Mouse (Mus musculus) cortical plate, adult 2 months (tissue): Measurements from ENCODE around the gene Ier5l.

ENCODE experiments used
- CTCF ChIP-seq: fragments of 200-500 bp; IDR thresholded peaks from 2 replicates; pipeline ENCODE4 v1.5.1; 2011; ENCODE audit warnings: mild to moderate bottlenecking, control low read depth, low read length; ENCODE audit not compliant: insufficient read depth; ENCODE audit errors: extremely low read depth
- POLR2A ChIP-seq: fragments of 200-500 bp; IDR thresholded peaks from 2 replicates; pipeline ENCODE4 v1.6.1; 2011; ENCODE audit warnings: mild to moderate bottlenecking, low read length, control low read depth; ENCODE audit not compliant: insufficient read depth; ENCODE audit errors: extremely low read depth

DNA sequence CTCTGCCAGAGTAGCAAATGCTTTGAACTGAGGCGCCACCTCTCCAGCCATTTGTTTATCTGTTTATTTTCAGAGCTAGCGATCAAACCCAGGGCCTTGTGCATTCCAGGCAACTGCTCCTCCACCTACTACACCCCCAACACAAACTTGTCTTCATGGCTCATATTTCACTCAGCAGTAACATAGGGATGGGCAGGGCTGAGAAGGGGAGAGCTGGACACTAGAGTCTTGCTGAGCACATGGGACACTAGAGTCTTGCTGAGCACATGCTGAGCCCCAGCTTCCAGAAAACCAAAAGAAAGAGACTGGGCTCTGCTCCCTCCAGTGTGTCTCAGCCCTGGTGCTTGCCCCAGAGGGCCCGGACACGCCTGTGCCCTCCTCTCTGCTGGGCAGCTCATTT lies 7.2 kb downstream of the Ier5l start:
- TF ChIP-seq POLR2A (no peak), CTCF (no peak)
